Comparison of ENCODE assay signal across 8 mouse cellular contexts in genomic region chr2:84677968-84678880, GRCm38 (mm10). TPM values are rescaled to one million over a fixed set of nuclear protein-coding genes. Genes with fewer than 3 reads are reported as not detected.
DNase-seq lines count a peak whose midpoint lies in the region; ATAC-seq lines count a peak whose summit lies in the region.

Gene Gm28635, minus strand, starts transcription at chr2:84678041.
Gene Med19, plus strand, starts transcription at chr2:84678402.

- H3K27ac ChIP-seq in hindbrain, embryonic 12.5 days = peak within 1 kb of the TSS; percentile 81

- H3K9me3 ChIP-seq in hindbrain, embryonic 12.5 days (replicated peaks) = no peaks in the 10 kb centered on the region

- peak within 1 kb of the TSS; percentile 83 for H3K4me2 ChIP-seq in hindbrain, embryonic 12.5 days (replicated peaks)

- H3K36me3 ChIP-seq in hindbrain, embryonic 12.5 days = peaks cover 31% of the 10 kb centered on the region

- under 1% methylated on average over 44 of the region's 44 CpGs for WGBS in hindbrain, embryonic 12.5 days

- peak within 1 kb of the TSS; percentile 93 for H3K4me3 ChIP-seq in hindbrain, embryonic 12.5 days

- peak; percentile 98 for DNase-seq in NIH3T3 (ENCODE audit: low read depth)
- peak; percentile 95 to 96 for DNase-seq in cerebellum, postnatal 10 days
- peak; percentile 90 to 98 for DNase-seq in frontal cortex, postnatal 10 days (ENCODE audit: low spot score in 2 of 2)
- DNase-seq in layer of hippocampus, postnatal 14 days (ENCODE audit: low spot score in 2 of 2) = peak; percentile 86 to 99
- peak; percentile 92 for DNase-seq in lung, postnatal 14 days
- DNase-seq in retina, adult 2 months (ENCODE audit: low read depth, low spot score) = peak; percentile 99
- peak; percentile 84 to 88 for DNase-seq in thymus, postnatal 36 days

- peaks cover 17% of the 10 kb centered on the region for H3K4me1 ChIP-seq in hindbrain, embryonic 12.5 days

- peak within 1 kb of the TSS; percentile 88 for H3K9ac ChIP-seq in hindbrain, embryonic 12.5 days

- H3K27me3 ChIP-seq in hindbrain, embryonic 12.5 days = no peaks in the 10 kb centered on the region

- ATAC-seq in hindbrain, embryonic 12.5 days (ENCODE audit: low FRiP score) = peak; percentile 100

RNA-seq across cellular contexts. Expression of gene Gm28635, which starts in this region (rescaled TPM):
- not detected in 2 replicates for polyA plus RNA-seq in hindbrain, embryonic 12.5 days (2016; fragmentation: Nextera tagmentation; extraction: Ambion mirVana)
- total RNA-seq in layer of hippocampus, postnatal 14 days (2021) = 1 to 10 TPM; 2.9 to 9.8 TPM

RNA-seq across cellular contexts. Expression of gene Med19, which starts in this region (rescaled TPM):
- 49.3 and 50.0 TPM in 2 replicates for polyA plus RNA-seq in hindbrain, embryonic 12.5 days (2016; fragmentation: Nextera tagmentation; extraction: Ambion mirVana)
- total RNA-seq in layer of hippocampus, postnatal 14 days (2021) = 10 to 100 TPM; 31.4 to 32.0 TPM

Comparison
In these comparisons a context has a peak if more than half of its experiments do, and no peak if none do; other contexts are left out.
1. Peak in every context shown above with its lines: DNase-seq, ATAC-seq, H3K4me3 ChIP-seq and H3K27ac ChIP-seq.